Mouse (Mus musculus): Measurements from ENCODE around the gene Commd7. TPM values are rescaled to one million over a fixed set of nuclear protein-coding genes. Genes with fewer than 3 reads are reported as not detected.
A peak's percentile ranks its signal among the peaks of the same experiment; 100 is the strongest.

Gene Commd7
- polyA plus RNA-seq, 1 experiment from 2014 or later, result 75.0 TPM

DNA sequence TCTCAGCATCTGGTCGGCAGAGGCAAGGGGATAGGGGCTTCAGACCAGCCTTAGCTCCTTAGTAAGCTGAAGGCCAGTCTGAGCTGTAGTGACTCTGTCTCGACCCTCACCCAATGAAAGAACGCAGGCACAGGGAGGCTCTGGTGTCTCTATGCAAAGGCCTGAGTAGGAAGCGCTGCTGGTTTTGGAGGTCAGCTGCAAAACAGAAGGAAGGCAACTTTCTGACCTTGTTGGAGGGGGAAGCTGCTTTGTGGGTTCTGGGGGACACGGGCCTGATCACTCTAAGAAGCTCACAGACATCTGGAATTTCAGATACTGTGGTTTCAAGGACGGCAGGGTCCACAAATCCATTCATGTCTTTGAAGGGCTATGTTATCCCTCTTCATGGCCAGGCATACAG lies 46.6 kb downstream of the Commd7 start:
- Histone ChIP-seq H3K27me3 (ENCODE audit: control insufficient read depth, insufficient read depth, low read length) (no peaks in the 10 kb centered on the region), H3K27ac (ENCODE audit: low read length) (no peak overlapping the region), H3K4me3 (replicated peaks; ENCODE audit: low read length) (no peak overlapping the region), H3K4me2 (ENCODE audit: low read depth, low read length) (peak overlapping the region; percentile 51; the same call in 1 of the 2 replicates), H3K4me1 (ENCODE audit: control insufficient read depth, insufficient read depth, low read length) (peaks cover 9% of the 10 kb centered on the region), H3K9me3 (replicated peaks; ENCODE audit: control insufficient read depth, low read length) (no peaks in the 10 kb centered on the region), H3K9ac (ENCODE audit: low read length) (no peak overlapping the region), H3K36me3 (ENCODE audit: control insufficient read depth, insufficient read depth, low read length) (no peaks in the 10 kb centered on the region)
- WGBS, result 68% methylated on average over 6 of the region's 6 CpGs
- no peak for ATAC-seq (ENCODE audit: insufficient read depth, low FRiP score)

GRCm38 (mm10) chr2:153584396-153584795 lies 48.2 kb downstream of the Commd7 start:
- Histone ChIP-seq H3K9me3 (replicated peaks; ENCODE audit: control insufficient read depth, low read length) (no peaks in the 10 kb centered on the region), H3K36me3 (ENCODE audit: control insufficient read depth, insufficient read depth, low read length) (no peaks in the 10 kb centered on the region), H3K4me2 (ENCODE audit: low read depth, low read length) (no peak overlapping the region), H3K4me1 (ENCODE audit: control insufficient read depth, insufficient read depth, low read length) (peaks cover 9% of the 10 kb centered on the region), H3K27me3 (ENCODE audit: control insufficient read depth, insufficient read depth, low read length) (no peaks in the 10 kb centered on the region), H3K9ac (ENCODE audit: low read length) (no peak overlapping the region), H3K27ac (ENCODE audit: low read length) (no peak overlapping the region), H3K4me3 (replicated peaks; ENCODE audit: low read length) (no peak overlapping the region)
- 81% methylated on average over 4 of the region's 4 CpGs for WGBS
- ATAC-seq (ENCODE audit: insufficient read depth, low FRiP score), result no peak

GRCm38 (mm10) chr2:153583641-153584049 lies 48.9 kb downstream of the Commd7 start:
- H3K4me1 ChIP-seq (ENCODE audit: control insufficient read depth, insufficient read depth, low read length), result peaks cover 9% of the 10 kb centered on the region
- 59% methylated on average over 14 of the region's 14 CpGs for WGBS
- no peak for ATAC-seq (ENCODE audit: insufficient read depth, low FRiP score)
- no peak overlapping the region for H3K4me2 ChIP-seq (ENCODE audit: low read depth, low read length)
- H3K4me3 ChIP-seq (replicated peaks; ENCODE audit: low read length), result no peak overlapping the region
- no peaks in the 10 kb centered on the region for H3K27me3 ChIP-seq (ENCODE audit: control insufficient read depth, insufficient read depth, low read length)
- H3K9ac ChIP-seq (ENCODE audit: low read length), result no peak overlapping the region
- no peaks in the 10 kb centered on the region for H3K9me3 ChIP-seq (replicated peaks; ENCODE audit: control insufficient read depth, low read length)
- no peak overlapping the region for H3K27ac ChIP-seq (ENCODE audit: low read length)
- no peaks in the 10 kb centered on the region for H3K36me3 ChIP-seq (ENCODE audit: control insufficient read depth, insufficient read depth, low read length)

DNA sequence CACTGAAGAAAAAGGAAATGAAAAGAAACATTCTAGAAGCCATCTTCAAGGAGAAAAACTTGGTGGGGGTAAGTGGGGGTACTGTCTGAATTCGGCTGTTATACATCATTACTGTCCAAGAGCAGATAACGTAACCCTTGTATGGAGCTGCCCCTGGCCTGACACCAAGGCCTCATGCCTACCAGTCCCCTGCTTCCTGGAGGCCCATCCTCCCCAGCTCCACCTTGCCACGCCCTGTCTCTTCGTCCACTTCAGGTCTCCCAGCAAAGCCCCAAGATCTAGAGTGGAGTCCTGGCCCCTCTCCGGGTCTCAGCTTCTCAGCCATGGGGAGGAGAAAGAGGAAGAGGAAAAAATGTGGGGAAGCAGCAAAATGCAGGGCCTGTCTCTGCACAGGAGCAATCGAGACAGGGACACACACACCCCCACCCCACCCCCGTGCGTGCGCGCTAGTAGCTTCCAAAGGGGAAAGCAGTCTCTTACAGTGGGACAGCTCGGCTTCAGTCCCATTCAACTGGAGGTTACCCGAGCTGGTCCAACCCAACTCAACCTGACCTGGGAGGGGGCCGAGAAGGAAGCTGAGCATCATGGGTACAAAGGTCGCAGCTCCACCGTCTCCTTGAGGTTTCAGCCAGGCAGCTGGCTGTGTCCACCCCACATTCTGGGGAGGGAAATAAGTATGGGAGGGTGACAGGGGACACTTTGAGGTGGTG lies 49.5 kb downstream of the Commd7 start:
- ATAC-seq (ENCODE audit: insufficient read depth, low FRiP score), result 0 out of 2 replicates have a peak, but pooled peaks have one; percentile 12
- no peaks in the 10 kb centered on the region for H3K9me3 ChIP-seq (replicated peaks; ENCODE audit: control insufficient read depth, low read length)
- peak overlapping the region; percentile 31; the same call in 1 of the 2 replicates for H3K9ac ChIP-seq (ENCODE audit: low read length)
- no peak overlapping the region for H3K27ac ChIP-seq (ENCODE audit: low read length)
- H3K4me2 ChIP-seq (ENCODE audit: low read depth, low read length), result no peak overlapping the region
- H3K36me3 ChIP-seq (ENCODE audit: control insufficient read depth, insufficient read depth, low read length), result no peaks in the 10 kb centered on the region
- H3K27me3 ChIP-seq (ENCODE audit: control insufficient read depth, insufficient read depth, low read length), result no peaks in the 10 kb centered on the region
- peaks cover 9% of the 10 kb centered on the region for H3K4me1 ChIP-seq (ENCODE audit: control insufficient read depth, insufficient read depth, low read length)
- no peak overlapping the region for H3K4me3 ChIP-seq (replicated peaks; ENCODE audit: low read length)
- 50% methylated on average over 15 of the region's 15 CpGs for WGBS

DNA sequence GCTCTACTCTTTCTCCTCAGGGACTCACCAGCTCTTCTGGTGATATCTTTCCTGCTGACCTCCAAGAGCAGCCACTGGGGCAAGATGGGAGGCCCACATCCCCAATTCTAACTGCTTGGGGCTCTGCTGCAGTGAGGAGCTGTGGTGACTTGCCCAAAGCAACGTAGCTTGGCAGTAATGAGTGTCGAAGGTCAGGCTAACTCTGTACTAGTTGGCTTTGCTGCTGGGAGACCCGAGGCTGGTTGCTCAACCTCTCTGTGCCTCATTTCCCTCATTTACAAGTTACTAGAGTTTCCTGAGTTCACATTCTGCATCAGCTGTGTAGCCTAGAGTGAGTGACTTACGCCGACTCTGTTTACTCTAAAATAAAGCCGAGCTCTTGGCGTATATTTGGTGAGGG lies 51.2 kb downstream of the Commd7 start:
- Histone ChIP-seq H3K36me3 (ENCODE audit: control insufficient read depth, insufficient read depth, low read length) (no peaks in the 10 kb centered on the region), H3K27ac (ENCODE audit: low read length) (no peak overlapping the region), H3K9ac (ENCODE audit: low read length) (no peak overlapping the region), H3K4me1 (ENCODE audit: control insufficient read depth, insufficient read depth, low read length) (peaks cover 8% of the 10 kb centered on the region), H3K4me2 (ENCODE audit: low read depth, low read length) (no peak overlapping the region), H3K27me3 (ENCODE audit: control insufficient read depth, insufficient read depth, low read length) (no peaks in the 10 kb centered on the region), H3K4me3 (replicated peaks; ENCODE audit: low read length) (no peak overlapping the region), H3K9me3 (replicated peaks; ENCODE audit: control insufficient read depth, low read length) (no peaks in the 10 kb centered on the region)
- 74% methylated on average over 7 of the region's 7 CpGs for WGBS
- ATAC-seq (ENCODE audit: insufficient read depth, low FRiP score), result no peak

GRCm38 (mm10) chr2:153580458-153580985 lies 52.1 kb downstream of the Commd7 start:
- Histone ChIP-seq H3K4me3 (replicated peaks; ENCODE audit: low read length) (no peak overlapping the region), H3K36me3 (ENCODE audit: control insufficient read depth, insufficient read depth, low read length) (no peaks in the 10 kb centered on the region), H3K4me1 (ENCODE audit: control insufficient read depth, insufficient read depth, low read length) (peaks cover 6% of the 10 kb centered on the region), H3K27me3 (ENCODE audit: control insufficient read depth, insufficient read depth, low read length) (no peaks in the 10 kb centered on the region), H3K4me2 (ENCODE audit: low read depth, low read length) (no peak overlapping the region), H3K9ac (ENCODE audit: low read length) (no peak overlapping the region), H3K27ac (ENCODE audit: low read length) (no peak overlapping the region), H3K9me3 (replicated peaks; ENCODE audit: control insufficient read depth, low read length) (no peaks in the 10 kb centered on the region)
- WGBS, result 64% methylated on average over 4 of the region's 4 CpGs
- no peak for ATAC-seq (ENCODE audit: insufficient read depth, low FRiP score)

GRCm38 (mm10) chr2:153580042-153580441 lies 52.5 kb downstream of the Commd7 start:
- Histone ChIP-seq H3K4me1 (ENCODE audit: control insufficient read depth, insufficient read depth, low read length) (peaks cover 6% of the 10 kb centered on the region), H3K27me3 (ENCODE audit: control insufficient read depth, insufficient read depth, low read length) (no peaks in the 10 kb centered on the region), H3K36me3 (ENCODE audit: control insufficient read depth, insufficient read depth, low read length) (no peaks in the 10 kb centered on the region), H3K4me2 (ENCODE audit: low read depth, low read length) (no peak overlapping the region), H3K27ac (ENCODE audit: low read length) (no peak overlapping the region), H3K9me3 (replicated peaks; ENCODE audit: control insufficient read depth, low read length) (no peaks in the 10 kb centered on the region), H3K4me3 (replicated peaks; ENCODE audit: low read length) (no peak overlapping the region), H3K9ac (ENCODE audit: low read length) (no peak overlapping the region)
- no peak for ATAC-seq (ENCODE audit: insufficient read depth, low FRiP score)
- 91% methylated on average over 3 of the region's 3 CpGs for WGBS

- Histone ChIP-seq H3K4me2 (ENCODE audit: low read depth, low read length) (no peak overlapping the region), H3K27ac (ENCODE audit: low read length) (no peak overlapping the region), H3K9me3 (replicated peaks; ENCODE audit: control insufficient read depth, low read length) (no peaks in the 10 kb centered on the region), H3K4me1 (ENCODE audit: control insufficient read depth, insufficient read depth, low read length) (no peaks in the 10 kb centered on the region), H3K36me3 (ENCODE audit: control insufficient read depth, insufficient read depth, low read length) (no peaks in the 10 kb centered on the region), H3K27me3 (ENCODE audit: control insufficient read depth, insufficient read depth, low read length) (no peaks in the 10 kb centered on the region), H3K9ac (ENCODE audit: low read length) (no peak overlapping the region), H3K4me3 (replicated peaks; ENCODE audit: low read length) (no peak overlapping the region)
- 41% methylated on average over 4 of the region's 4 CpGs for WGBS
- no peak for ATAC-seq (ENCODE audit: insufficient read depth, low FRiP score)
Measured at GRCm38 (mm10) chr2:153577122-153577521, 55.5 kb downstream of the Commd7 start.

- Histone ChIP-seq H3K27me3 (ENCODE audit: control insufficient read depth, insufficient read depth, low read length) (no peaks in the 10 kb centered on the region), H3K27ac (ENCODE audit: low read length) (no peak overlapping the region), H3K4me2 (ENCODE audit: low read depth, low read length) (no peak overlapping the region), H3K9ac (ENCODE audit: low read length) (no peak overlapping the region), H3K9me3 (replicated peaks; ENCODE audit: control insufficient read depth, low read length) (no peaks in the 10 kb centered on the region), H3K4me3 (replicated peaks; ENCODE audit: low read length) (no peak overlapping the region), H3K36me3 (ENCODE audit: control insufficient read depth, insufficient read depth, low read length) (no peaks in the 10 kb centered on the region), H3K4me1 (ENCODE audit: control insufficient read depth, insufficient read depth, low read length) (no peaks in the 10 kb centered on the region)
- ATAC-seq (ENCODE audit: insufficient read depth, low FRiP score), result no peak
- 62% methylated on average over 3 of the region's 3 CpGs for WGBS
Measured at GRCm38 (mm10) chr2:153576150-153576549, 56.4 kb downstream of the Commd7 start.

Data from stomach, embryonic 16.5 days (tissue).